Mouse (Mus musculus): Measurements from ENCODE around the gene Churc1. TPM values are rescaled to one million over a fixed set of nuclear protein-coding genes. Genes with fewer than 3 reads are reported as not detected.

Gene Churc1
- total RNA-seq, 4 experiments from 2014 or later: 74.6 to 86.6 (median 80.5) TPM

GRCm38 (mm10) chr12:76795350-76795749, 30.0 kb downstream of the Churc1 start, which contains the start of gene Gpx2:
Gene Gpx2, minus strand, starts transcription at chr12:76795554.
- DNase-seq (ENCODE audit: low spot score): no peak

GRCm38 (mm10) chr12:76796938-76797539, 31.7 kb downstream of the Churc1 start:
- DNase-seq (ENCODE audit: low spot score): no peak

- DNase-seq (ENCODE audit: low spot score): no peak
Measured at GRCm38 (mm10) chr12:76798008-76798720, 32.8 kb downstream of the Churc1 start.

- no peak for DNase-seq (ENCODE audit: low spot score)
Measured at GRCm38 (mm10) chr12:76803028-76803427, 37.7 kb downstream of the Churc1 start.

GRCm38 (mm10) chr12:76803700-76804252, 38.4 kb downstream of the Churc1 start:
- DNase-seq (ENCODE audit: low spot score): peak; percentile 40

GRCm38 (mm10) chr12:76805056-76805811, 39.9 kb downstream of the Churc1 start:
- no peak for DNase-seq (ENCODE audit: low spot score)

- DNase-seq (ENCODE audit: low spot score): no peak
Measured at GRCm38 (mm10) chr12:76807796-76808195, 42.5 kb downstream of the Churc1 start.

- no peak for DNase-seq (ENCODE audit: low spot score)
Measured at GRCm38 (mm10) chr12:76810491-76810890, 45.2 kb downstream of the Churc1 start.

- no peak for DNase-seq (ENCODE audit: low spot score)
Measured at GRCm38 (mm10) chr12:76811006-76811405, 45.7 kb downstream of the Churc1 start.

GRCm38 (mm10) chr12:76813543-76813942, 48.2 kb downstream of the Churc1 start:
- no peak for DNase-seq (ENCODE audit: low spot score)

GRCm38 (mm10) chr12:76814120-76814519, 48.8 kb downstream of the Churc1 start:
- DNase-seq (ENCODE audit: low spot score): no peak

- DNase-seq (ENCODE audit: low spot score): no peak
Measured at GRCm38 (mm10) chr12:76816720-76817119, 51.4 kb downstream of the Churc1 start.

- no peak for DNase-seq (ENCODE audit: low spot score)
Measured at GRCm38 (mm10) chr12:76817176-76817575, 51.8 kb downstream of the Churc1 start.

- no peak for DNase-seq (ENCODE audit: low spot score)
Measured at GRCm38 (mm10) chr12:76818120-76818519, 52.8 kb downstream of the Churc1 start.

- no peak for DNase-seq (ENCODE audit: low spot score)
Measured at GRCm38 (mm10) chr12:76818908-76819307, 53.6 kb downstream of the Churc1 start.

- DNase-seq (ENCODE audit: low spot score): no peak
Measured at GRCm38 (mm10) chr12:76819816-76820215, 54.5 kb downstream of the Churc1 start.

- no peak for DNase-seq (ENCODE audit: low spot score)
Measured at GRCm38 (mm10) chr12:76820615-76821014, 55.3 kb downstream of the Churc1 start.

- DNase-seq (ENCODE audit: low spot score): no peak
Measured at GRCm38 (mm10) chr12:76822002-76822650, 56.8 kb downstream of the Churc1 start.

- no peak for DNase-seq (ENCODE audit: low spot score)
Measured at GRCm38 (mm10) chr12:76822651-76823041, 57.3 kb downstream of the Churc1 start, which contains the start of gene Rab15. Gene Rab15, minus strand, starts transcription at chr12:76822908.

GRCm38 (mm10) chr12:76825283-76825682, 59.9 kb downstream of the Churc1 start:
- no peak for DNase-seq (ENCODE audit: low spot score)

GRCm38 (mm10) chr12:76832704-76833103, 67.4 kb downstream of the Churc1 start:
- DNase-seq (ENCODE audit: low spot score): peak; percentile 15

Data from heart, adult 8-10 months (tissue).